Mouse (Mus musculus): ENCODE data around the gene Ube2o. TPM values are rescaled to one million over a fixed set of nuclear protein-coding genes. Genes with fewer than 3 reads are reported as not detected.
A peak's percentile ranks its signal among the peaks of the same experiment; 100 is the strongest.

The Ube2o gene
- total and polyA plus RNA-seq, 3 experiments = 6.3 to 41.7 (median 20.1) TPM

DNA sequence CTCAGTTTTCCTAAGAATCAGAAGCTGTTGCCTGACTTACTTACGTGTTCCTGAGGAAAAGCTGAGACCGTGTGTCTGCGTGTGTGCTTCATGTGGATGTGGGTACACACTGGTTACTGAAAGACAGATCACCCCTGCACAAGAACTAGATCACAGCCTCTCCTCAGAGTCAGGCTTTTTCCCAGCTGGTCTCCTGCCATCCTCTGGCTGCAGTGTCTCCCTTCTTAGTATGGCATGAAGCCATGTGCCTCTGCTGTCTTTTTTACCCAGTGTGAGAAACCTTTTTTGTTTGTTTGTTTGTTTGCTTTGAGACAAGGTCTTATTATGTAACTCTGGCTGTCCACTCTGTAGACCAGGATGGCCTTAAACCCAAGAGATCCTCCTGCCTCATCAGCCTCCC lies 2.0 kb downstream of the Ube2o start:
- H3K4me1 ChIP-seq (ENCODE audit: insufficient read depth, low read depth, low read length) = peaks cover 56% of the 10 kb centered on the region

DNA sequence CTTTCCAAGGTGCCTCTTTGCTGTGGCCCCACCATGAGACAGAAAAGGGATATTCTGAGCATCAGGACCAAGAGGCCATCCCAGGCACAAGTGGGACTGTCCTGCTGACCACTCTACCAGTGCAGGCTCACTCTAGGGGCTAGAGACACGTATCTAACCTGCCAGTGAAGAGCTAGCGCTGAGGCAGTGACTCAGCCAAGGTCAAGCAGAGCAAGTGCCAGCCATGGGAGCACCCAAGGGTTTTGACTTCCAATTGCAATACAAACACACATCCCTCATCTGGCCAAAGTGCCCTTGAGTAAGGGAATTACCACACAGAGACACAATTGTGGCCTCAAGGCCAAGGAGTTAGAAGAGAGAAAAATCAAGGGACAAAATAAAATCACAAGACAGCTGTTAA lies 5.9 kb downstream of the Ube2o start:
- ATAC-seq (ENCODE audit: extremely low read depth, insufficient number of reproducible peaks, low FRiP score, poor library complexity, severe bottlenecking) = no peak
- H3K36me3 ChIP-seq (replicated peaks) = peaks cover 41% of the 10 kb centered on the region
- DNase-seq (ENCODE audit: low spot score) = no peak

More for the DNA sequence above, 2.0 kb downstream of the Ube2o start:
- ATAC-seq (ENCODE audit: extremely low read depth, insufficient number of reproducible peaks, low FRiP score, poor library complexity, severe bottlenecking) (no peak), DNase-seq (ENCODE audit: low spot score) (no peak)
- peaks cover 29% of the 10 kb centered on the region for H3K36me3 ChIP-seq (replicated peaks)
- peaks cover 9% of the 10 kb centered on the region for H3K27me3 ChIP-seq (ENCODE audit: insufficient read depth, low read length)
- no peak overlapping the region for H3K4me3 ChIP-seq (ENCODE audit: low read depth, low read length)
- TF ChIP-seq POLR2AphosphoS5 (IDR thresholded peaks at IDR 0.05; ENCODE audit: insufficient replicate concordance, low read depth, low read length) = no peak
- TF ChIP-seq GATA1 (IDR thresholded peaks at IDR 0.05; ENCODE audit: borderline replicate concordance, low read length) = no peak
- no peak for TF ChIP-seq TAL1 (conservative IDR thresholded peaks at IDR 0.05; ENCODE audit: low read depth, low read length)
- TF ChIP-seq CTCF (IDR thresholded peaks at IDR 0.05; ENCODE audit: low read depth, low read length) = no peak
- TF ChIP-seq GATA2 (IDR thresholded peaks at IDR 0.05; ENCODE audit: borderline replicate concordance, low read depth, low read length) = no peak
- H3K9me3 ChIP-seq (replicated peaks) = no peaks in the 10 kb centered on the region

DNA sequence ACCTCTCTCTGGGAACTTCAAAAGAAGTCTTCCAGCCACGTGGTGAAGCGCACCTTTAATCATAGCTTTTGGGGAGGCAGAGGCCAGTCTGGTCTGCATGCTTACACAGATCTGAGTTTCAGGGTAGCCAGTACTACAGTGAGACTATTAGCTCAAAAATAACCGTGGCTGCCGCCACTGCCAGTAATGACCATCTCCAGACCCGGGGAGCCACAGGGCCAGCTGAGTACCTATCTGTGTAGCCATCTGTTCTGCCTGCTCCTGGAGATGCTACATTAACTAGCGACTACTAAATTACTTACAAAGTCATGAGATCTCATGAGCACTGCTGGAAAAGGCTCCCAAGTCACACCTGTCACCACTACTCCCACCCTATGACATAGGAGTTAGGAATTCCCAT lies 6.3 kb downstream of the Ube2o start:
- Histone ChIP-seq H3K4me1 (ENCODE audit: insufficient read depth, low read depth, low read length) (peaks cover 85% of the 10 kb centered on the region), H3K4me3 (ENCODE audit: low read depth, low read length) (no peak overlapping the region), H3K36me3 (replicated peaks) (peaks cover 41% of the 10 kb centered on the region), H3K9me3 (replicated peaks) (no peaks in the 10 kb centered on the region), H3K27me3 (ENCODE audit: insufficient read depth, low read length) (no peaks in the 10 kb centered on the region)
- DNase-seq (ENCODE audit: low spot score) (no peak), ATAC-seq (ENCODE audit: extremely low read depth, insufficient number of reproducible peaks, low FRiP score, poor library complexity, severe bottlenecking) (no peak)
- TF ChIP-seq TAL1 (conservative IDR thresholded peaks at IDR 0.05; ENCODE audit: low read depth, low read length) (no peak), POLR2AphosphoS5 (IDR thresholded peaks at IDR 0.05; ENCODE audit: insufficient replicate concordance, low read depth, low read length) (no peak), GATA1 (IDR thresholded peaks at IDR 0.05; ENCODE audit: borderline replicate concordance, low read length) (no peak), GATA2 (IDR thresholded peaks at IDR 0.05; ENCODE audit: borderline replicate concordance, low read depth, low read length) (no peak), CTCF (IDR thresholded peaks at IDR 0.05; ENCODE audit: low read depth, low read length) (no peak)

More for the DNA sequence above, 5.9 kb downstream of the Ube2o start:
- no peaks in the 10 kb centered on the region for H3K9me3 ChIP-seq (replicated peaks)
- no peak overlapping the region for H3K4me3 ChIP-seq (ENCODE audit: low read depth, low read length)
- no peaks in the 10 kb centered on the region for H3K27me3 ChIP-seq (ENCODE audit: insufficient read depth, low read length)
- H3K4me1 ChIP-seq (ENCODE audit: insufficient read depth, low read depth, low read length) = peaks cover 85% of the 10 kb centered on the region
- TF ChIP-seq GATA2 (IDR thresholded peaks at IDR 0.05; ENCODE audit: borderline replicate concordance, low read depth, low read length) (no peak), POLR2AphosphoS5 (IDR thresholded peaks at IDR 0.05; ENCODE audit: insufficient replicate concordance, low read depth, low read length) (no peak), CTCF (IDR thresholded peaks at IDR 0.05; ENCODE audit: low read depth, low read length) (no peak)

DNA sequence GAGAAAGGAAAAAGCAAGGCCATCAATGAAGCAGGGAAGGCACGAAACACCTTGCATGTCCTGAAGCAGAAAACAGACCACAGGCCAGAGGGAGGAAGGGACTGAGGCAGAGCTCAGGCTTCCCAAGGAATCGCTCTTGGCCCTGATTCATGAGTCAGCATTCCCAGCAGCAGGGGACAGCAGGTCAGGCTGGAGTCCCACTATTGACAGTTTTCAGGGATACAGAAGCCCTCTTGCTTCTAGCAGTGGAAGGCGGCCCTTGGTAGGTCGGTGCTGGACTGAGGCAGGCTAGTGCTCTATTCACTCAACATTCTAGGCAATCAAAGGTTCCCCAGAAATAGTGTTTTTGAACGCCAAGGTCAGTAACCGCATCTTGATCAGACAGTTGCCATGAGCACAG lies 6.8 kb downstream of the Ube2o start:
- TF ChIP-seq TAL1 (conservative IDR thresholded peaks at IDR 0.05; ENCODE audit: low read depth, low read length) (no peak), CTCF (IDR thresholded peaks at IDR 0.05; ENCODE audit: low read depth, low read length) (no peak), GATA1 (IDR thresholded peaks at IDR 0.05; ENCODE audit: borderline replicate concordance, low read length) (no peak), GATA2 (IDR thresholded peaks at IDR 0.05; ENCODE audit: borderline replicate concordance, low read depth, low read length) (no peak), POLR2AphosphoS5 (IDR thresholded peaks at IDR 0.05; ENCODE audit: insufficient replicate concordance, low read depth, low read length) (no peak)
- peaks cover 41% of the 10 kb centered on the region for H3K36me3 ChIP-seq (replicated peaks)
- H3K4me3 ChIP-seq (ENCODE audit: low read depth, low read length) = no peak overlapping the region
- DNase-seq (ENCODE audit: low spot score) = no peak
- H3K9me3 ChIP-seq (replicated peaks) = no peaks in the 10 kb centered on the region
- no peaks in the 10 kb centered on the region for H3K27me3 ChIP-seq (ENCODE audit: insufficient read depth, low read length)
- peaks cover 85% of the 10 kb centered on the region for H3K4me1 ChIP-seq (ENCODE audit: insufficient read depth, low read depth, low read length)
- no peak for ATAC-seq (ENCODE audit: extremely low read depth, insufficient number of reproducible peaks, low FRiP score, poor library complexity, severe bottlenecking)

DNA sequence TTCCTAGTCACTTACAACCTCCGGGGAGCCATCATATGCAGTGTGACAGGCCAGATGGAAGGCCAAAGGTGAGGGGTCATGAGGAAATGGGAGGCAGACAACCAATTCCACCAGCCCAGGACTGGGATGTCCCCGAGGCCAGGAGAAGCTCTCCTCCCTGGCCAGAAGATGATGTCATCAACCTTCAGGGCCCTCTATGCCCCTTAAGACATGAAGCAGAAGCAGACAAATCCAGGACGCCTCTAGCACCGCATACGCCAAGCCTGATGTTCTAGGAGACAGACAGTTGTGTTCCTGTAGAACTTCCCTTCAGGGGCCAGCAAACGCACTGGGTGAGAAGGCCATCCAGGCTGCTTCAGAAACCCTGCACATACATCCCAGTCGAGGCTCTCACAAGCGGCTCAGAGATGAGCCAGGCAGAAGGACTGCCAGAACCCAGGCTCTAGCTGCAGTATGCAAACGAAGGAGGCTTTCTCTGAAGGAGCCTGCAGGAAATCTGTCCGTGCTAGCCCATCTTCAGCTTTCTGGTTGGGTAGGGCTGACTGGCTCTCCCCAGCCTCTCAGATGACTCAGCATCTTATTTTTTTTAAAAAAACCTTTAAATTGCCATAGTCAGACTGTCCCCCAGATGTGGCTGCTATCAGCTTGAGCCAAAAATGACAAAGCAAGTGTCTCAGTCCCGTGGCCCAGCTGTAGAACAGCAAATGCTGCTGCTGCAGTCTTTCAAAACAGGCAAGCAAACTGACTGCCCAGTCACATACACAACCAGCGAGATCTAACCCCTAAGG lies 8.3 kb downstream of the Ube2o start:
- ATAC-seq (ENCODE audit: extremely low read depth, insufficient number of reproducible peaks, low FRiP score, poor library complexity, severe bottlenecking) (peak; percentile 72), DNase-seq (ENCODE audit: low spot score) (peak; percentile 54)
- H3K9me3 ChIP-seq (replicated peaks) = no peaks in the 10 kb centered on the region
- TF ChIP-seq GATA2 (IDR thresholded peaks at IDR 0.05; ENCODE audit: borderline replicate concordance, low read depth, low read length) = no peak
- TF ChIP-seq TAL1 (conservative IDR thresholded peaks at IDR 0.05; ENCODE audit: low read depth, low read length) = peak; percentile 27; the same call in 1 of the 2 replicates
- TF ChIP-seq CTCF (IDR thresholded peaks at IDR 0.05; ENCODE audit: low read depth, low read length) = no peak
- TF ChIP-seq GATA1 (IDR thresholded peaks at IDR 0.05; ENCODE audit: borderline replicate concordance, low read length) = no peak
- H3K4me1 ChIP-seq (ENCODE audit: insufficient read depth, low read depth, low read length) = peaks cover 79% of the 10 kb centered on the region
- H3K36me3 ChIP-seq (replicated peaks) = peaks cover 32% of the 10 kb centered on the region
- H3K4me3 ChIP-seq (ENCODE audit: low read depth, low read length) = peak overlapping the region; percentile 61; the same call in 1 of the 2 replicates
- H3K27me3 ChIP-seq (ENCODE audit: insufficient read depth, low read length) = no peaks in the 10 kb centered on the region

DNA sequence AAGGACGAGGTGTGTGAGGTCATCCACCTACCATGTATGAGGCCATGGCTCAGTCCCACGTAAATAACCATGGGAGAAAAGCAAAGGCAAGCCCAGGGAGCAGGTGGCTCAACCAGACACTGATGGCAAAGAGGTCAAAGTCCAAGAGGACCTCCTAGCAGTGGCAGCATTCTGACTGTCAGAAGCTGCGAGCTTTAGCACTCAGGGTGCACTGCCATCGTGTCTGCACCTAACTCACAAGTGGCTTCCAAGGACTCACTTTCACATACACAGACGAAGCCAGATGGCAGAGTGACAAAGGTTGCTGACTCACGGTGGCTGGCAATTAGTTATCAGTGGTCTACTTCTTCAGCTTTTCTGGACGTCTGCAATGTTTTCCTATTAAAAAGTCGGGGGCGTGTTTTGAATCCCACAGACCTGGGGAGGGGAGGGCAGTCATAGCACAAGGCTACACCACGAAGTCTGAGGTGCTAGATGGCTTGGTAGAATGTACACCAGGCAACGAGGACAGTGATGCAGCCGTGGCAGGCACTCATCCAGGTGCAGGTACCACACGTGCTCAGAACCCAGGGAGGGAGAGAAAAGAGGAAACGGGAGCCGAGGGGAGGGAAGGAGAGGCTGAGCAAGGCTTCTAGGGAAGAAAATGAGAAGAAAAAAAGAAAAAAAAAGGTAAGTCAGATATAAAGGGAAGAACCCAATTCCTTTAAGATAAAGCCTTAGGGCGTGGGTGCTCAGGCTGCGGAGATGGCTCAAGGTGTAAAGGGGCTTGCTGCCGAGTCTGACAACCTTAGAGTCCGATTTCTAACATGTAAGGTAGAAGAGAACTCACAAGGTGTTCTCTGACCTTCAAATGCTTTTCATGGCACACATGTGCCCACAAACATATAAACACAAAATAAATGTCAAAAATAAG lies 9.2 kb downstream of the Ube2o start:
- Histone ChIP-seq H3K9me3 (replicated peaks) (no peaks in the 10 kb centered on the region), H3K36me3 (replicated peaks) (peaks cover 40% of the 10 kb centered on the region), H3K27me3 (ENCODE audit: insufficient read depth, low read length) (no peaks in the 10 kb centered on the region), H3K4me3 (ENCODE audit: low read depth, low read length) (peak overlapping the region; percentile 53; the same call in 1 of the 2 replicates), H3K4me1 (ENCODE audit: insufficient read depth, low read depth, low read length) (peaks cover 86% of the 10 kb centered on the region)
- ATAC-seq (ENCODE audit: extremely low read depth, insufficient number of reproducible peaks, low FRiP score, poor library complexity, severe bottlenecking) (0 out of 2 replicates have a peak, but pooled peaks have one; percentile 2), DNase-seq (ENCODE audit: low spot score) (peak; percentile 42)
- no peak for TF ChIP-seq GATA1 (IDR thresholded peaks at IDR 0.05; ENCODE audit: borderline replicate concordance, low read length)
- no peak for TF ChIP-seq GATA2 (IDR thresholded peaks at IDR 0.05; ENCODE audit: borderline replicate concordance, low read depth, low read length)
- no peak for TF ChIP-seq TAL1 (conservative IDR thresholded peaks at IDR 0.05; ENCODE audit: low read depth, low read length)
- no peak for TF ChIP-seq CTCF (IDR thresholded peaks at IDR 0.05; ENCODE audit: low read depth, low read length)
- no peak for TF ChIP-seq POLR2AphosphoS5 (IDR thresholded peaks at IDR 0.05; ENCODE audit: insufficient replicate concordance, low read depth, low read length)

Measured in G1E (cell line).